Mouse (Mus musculus) mouse embryonic stem cell (cell line): Measurements from ENCODE around the gene Tmem41a.

Experiments used
- in situ Hi-C, 2 experiments: fragments of 300-500 bp; cut with MboI; formaldehyde crosslinking; loops; 1 replicate in 1 of 2; 3 replicates in 1 of 2; pipeline ENCODE4 v1.14.3; 2019 to 2020; ENCODE audit warnings: low sequenced_read_pairs in 2 of 2, low pct_unique_long_range_greater_than_20kb in 1 of 2, mixed read lengths in 1 of 2; ENCODE audit not compliant: unreplicated experiment in 1 of 2

Gene Tmem41a

GRCm38 (mm10) chr16:21946761-21947715 lies at the start of gene Tmem41a:
Gene Tmem41a (minus strand): TSS chr16:21947552.
- in situ Hi-C loops: no loop called here

- in situ Hi-C loops: loop anchor here in 1 of 2 experiments (25.0 kb wide), 1 partner anchor 416 kb away; no protein-coding TSS in a partner anchor
These were observed 49.0 kb upstream of the Tmem41a start for GRCm38 (mm10) chr16:21996402-21996801.

GRCm38 (mm10) chr16:21995304-21995703 lies 48.0 kb upstream of the Tmem41a start, which contains the start of gene Liph:
Gene Liph (minus strand): TSS chr16:21995663.
- in situ Hi-C loops: loop anchor here in 1 of 2 experiments (25.0 kb wide), 1 partner anchor 417 kb away; no protein-coding TSS in a partner anchor

GRCm38 (mm10) chr16:21991774-21992173 lies 44.4 kb upstream of the Tmem41a start:
- in situ Hi-C loops: loop anchor here in 1 of 2 experiments (25.0 kb wide), 1 partner anchor 421 kb away; no protein-coding TSS in a partner anchor

- in situ Hi-C loops: loop anchor here in 1 of 2 experiments (25.0 kb wide), 1 partner anchor 421 kb away; no protein-coding TSS in a partner anchor
These were observed 43.5 kb upstream of the Tmem41a start for GRCm38 (mm10) chr16:21990893-21991292.

- in situ Hi-C loops: loop anchor here in 1 of 2 experiments (25.0 kb wide), 1 partner anchor 424 kb away; no protein-coding TSS in a partner anchor
These were observed 40.6 kb upstream of the Tmem41a start for GRCm38 (mm10) chr16:21987956-21988355.

- in situ Hi-C loops: loop anchor here in 1 of 2 experiments (25.0 kb wide), 1 partner anchor 426 kb away; no protein-coding TSS in a partner anchor
These were observed 38.8 kb upstream of the Tmem41a start for GRCm38 (mm10) chr16:21986191-21986590.

- in situ Hi-C loops: loop anchor here in 1 of 2 experiments (25.0 kb wide), 1 partner anchor 428 kb away; no protein-coding TSS in a partner anchor
These were observed 36.7 kb upstream of the Tmem41a start for GRCm38 (mm10) chr16:21984091-21984490.

GRCm38 (mm10) chr16:21983581-21983980 lies 36.2 kb upstream of the Tmem41a start:
- in situ Hi-C loops: loop anchor here in 1 of 2 experiments (25.0 kb wide), 1 partner anchor 429 kb away; no protein-coding TSS in a partner anchor

GRCm38 (mm10) chr16:21983146-21983545 lies 35.8 kb upstream of the Tmem41a start:
- in situ Hi-C loops: loop anchor here in 1 of 2 experiments (25.0 kb wide), 1 partner anchor 429 kb away; no protein-coding TSS in a partner anchor

- in situ Hi-C loops: loop anchor here in 1 of 2 experiments (25.0 kb wide), 1 partner anchor 435 kb away; no protein-coding TSS in a partner anchor
These were observed 30.0 kb upstream of the Tmem41a start for GRCm38 (mm10) chr16:21977347-21977746.

GRCm38 (mm10) chr16:21976203-21976602 lies 28.9 kb upstream of the Tmem41a start:
- in situ Hi-C loops: loop anchor here in 1 of 2 experiments (25.0 kb wide), 1 partner anchor 436 kb away; no protein-coding TSS in a partner anchor

GRCm38 (mm10) chr16:21971446-21971845 lies 24.1 kb upstream of the Tmem41a start:
- in situ Hi-C loops: no loop called here

- in situ Hi-C loops: no loop called here
These were observed 23.2 kb upstream of the Tmem41a start for GRCm38 (mm10) chr16:21970536-21970935.

GRCm38 (mm10) chr16:21969874-21970273 lies 22.5 kb upstream of the Tmem41a start:
- in situ Hi-C loops: no loop called here

GRCm38 (mm10) chr16:21965576-21965975 lies 18.2 kb upstream of the Tmem41a start:
- in situ Hi-C loops: no loop called here

GRCm38 (mm10) chr16:21955591-21955990 lies 8.2 kb upstream of the Tmem41a start:
- in situ Hi-C loops: no loop called here

GRCm38 (mm10) chr16:21928471-21928870 lies 18.9 kb downstream of the Tmem41a start:
- in situ Hi-C loops: no loop called here

GRCm38 (mm10) chr16:21916681-21917080 lies 30.7 kb downstream of the Tmem41a start:
- in situ Hi-C loops: no loop called here
